Mouse (Mus musculus) urinary bladder, postnatal 4 days (tissue): Measurements from ENCODE around the gene Adamts18.

Experiments used
- DNase-seq, 2 experiments: peaks; one replicate each; pipeline ENCODE4 v3.0.0; 2021 to 2022; ENCODE audit warnings: low spot score in 2 of 2

Gene Adamts18

GRCm38 (mm10) chr8:113848653-113849135 lies at the start of gene Adamts18:
Gene Adamts18 (minus strand): TSS chr8:113848738.
- DNase-seq, result no peak

- no peak for DNase-seq
Observed at GRCm38 (mm10) chr8:113896446-113896845, 47.9 kb upstream of the Adamts18 start.

DNA sequence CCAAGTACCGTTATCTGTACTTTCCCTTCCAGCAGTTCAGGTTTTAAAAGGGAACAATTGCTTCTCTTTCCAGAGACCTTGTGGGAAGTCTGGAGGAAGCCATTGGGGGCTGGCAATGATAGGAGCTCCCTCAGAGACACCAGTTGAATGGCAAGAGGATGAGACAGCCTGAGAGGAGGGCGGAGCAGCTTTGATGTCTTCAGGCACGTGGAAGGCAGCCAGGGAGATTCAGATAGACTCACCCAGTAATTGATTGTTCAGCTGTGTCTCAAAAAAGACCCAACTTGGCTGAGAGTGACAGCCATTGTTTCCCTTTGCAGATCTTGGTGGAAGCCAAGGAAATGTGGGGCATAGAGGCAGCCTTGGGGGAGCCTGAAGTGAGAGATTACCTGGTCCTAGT lies 42.8 kb upstream of the Adamts18 start:
- DNase-seq, result no peak

DNA sequence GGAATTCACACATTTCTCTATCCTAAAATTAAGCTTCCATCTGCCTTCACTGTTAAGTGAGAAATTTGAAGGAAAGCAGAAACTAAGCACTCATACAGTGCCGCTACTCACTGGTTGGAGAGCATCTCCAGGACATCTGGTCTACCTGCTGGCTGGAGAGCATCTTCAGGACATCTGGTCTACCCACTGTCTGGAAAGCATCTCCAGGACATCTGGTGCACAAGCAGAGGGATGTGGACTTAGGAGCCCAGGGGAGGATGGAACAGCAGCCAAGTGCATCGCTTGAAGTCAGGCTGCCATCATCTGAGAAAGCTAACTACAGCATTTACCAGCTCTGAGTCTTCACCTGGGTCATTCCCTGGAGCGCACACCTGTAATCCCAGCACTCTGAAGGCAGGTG lies 38.0 kb upstream of the Adamts18 start:
- DNase-seq, result no peak

- no peak for DNase-seq
Observed at GRCm38 (mm10) chr8:113885101-113885500, 36.6 kb upstream of the Adamts18 start.

GRCm38 (mm10) chr8:113883994-113884393 lies 35.5 kb upstream of the Adamts18 start:
- DNase-seq, result no peak

DNA sequence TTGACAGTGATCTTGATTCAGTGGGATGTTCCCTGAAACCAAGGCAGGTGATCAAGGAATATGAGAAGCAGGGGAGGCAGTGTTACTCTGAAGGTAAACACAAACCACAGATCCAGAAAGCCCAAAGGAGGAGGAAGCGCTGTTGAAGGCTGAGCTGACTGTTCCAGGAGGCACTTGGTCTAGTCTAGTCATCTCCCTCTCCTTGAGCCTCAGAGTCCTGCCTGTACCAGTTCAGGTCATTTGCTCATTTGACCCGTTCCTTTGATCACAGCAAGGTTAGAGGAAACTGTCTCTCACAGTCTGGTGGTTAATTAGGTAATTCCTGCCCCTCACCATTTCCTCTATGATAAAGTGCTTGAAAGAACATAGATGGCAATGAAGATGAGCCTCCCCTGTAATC lies 34.0 kb upstream of the Adamts18 start:
- DNase-seq, result no peak

GRCm38 (mm10) chr8:113878411-113879006 lies 30.0 kb upstream of the Adamts18 start:
- no peak for DNase-seq

DNA sequence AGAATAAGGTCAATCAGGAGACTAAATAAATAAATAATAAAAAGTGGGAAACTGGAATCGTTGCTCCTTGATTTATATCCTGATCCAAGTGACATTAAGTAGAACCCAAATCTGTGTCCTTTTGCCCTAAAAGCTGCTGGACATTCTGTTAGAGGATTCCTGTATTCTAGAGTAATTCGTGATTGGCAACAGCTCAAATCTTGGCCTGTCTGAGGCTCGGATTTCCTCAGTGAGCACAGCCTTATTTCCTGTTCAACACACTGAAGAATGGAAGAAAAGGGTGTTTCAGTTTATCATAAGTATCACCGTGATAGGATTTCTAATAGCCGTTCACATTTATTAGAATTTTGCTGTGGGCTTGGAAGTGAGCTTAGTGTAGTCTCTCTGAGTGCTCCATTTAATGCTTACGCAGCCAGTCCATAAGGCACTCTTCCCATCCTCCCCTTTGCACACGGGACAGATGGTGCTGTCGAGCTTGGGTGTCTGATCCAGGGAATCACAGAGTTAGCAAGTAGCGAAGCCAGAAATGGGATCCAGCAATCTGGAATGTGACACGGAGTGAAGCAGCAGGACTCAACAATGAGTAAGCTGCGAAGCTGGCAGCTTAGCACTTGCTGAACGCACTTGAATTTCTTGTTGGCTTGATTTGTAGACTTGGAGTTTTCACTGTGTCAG lies 25.0 kb upstream of the Adamts18 start:
- DNase-seq, result no peak

- DNase-seq, result no peak
Observed at GRCm38 (mm10) chr8:113872436-113872835, 23.9 kb upstream of the Adamts18 start.

DNA sequence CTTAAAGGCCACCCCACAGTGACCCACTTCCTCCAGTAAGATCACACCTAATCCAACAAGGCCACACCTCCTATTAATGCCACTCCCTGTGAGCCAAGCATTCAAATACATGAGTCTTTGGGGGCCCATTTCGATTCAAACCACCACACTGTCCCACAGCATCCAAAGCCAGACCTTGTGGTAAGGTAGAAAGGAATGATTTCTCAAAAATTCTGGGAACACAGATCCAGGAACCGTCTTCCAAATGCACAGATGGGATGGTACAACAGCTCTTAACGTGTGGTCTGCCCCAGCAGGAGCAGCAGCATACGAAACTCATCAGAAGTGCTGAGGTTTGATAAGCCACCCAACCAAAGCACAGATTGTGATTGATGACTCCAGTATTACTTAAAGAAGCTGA lies 18.0 kb upstream of the Adamts18 start:
- no peak for DNase-seq

GRCm38 (mm10) chr8:113865326-113866093 lies 17.0 kb upstream of the Adamts18 start:
- DNase-seq, result peak in 1 of 2 experiments; percentile 65

GRCm38 (mm10) chr8:113859890-113860683 lies 11.5 kb upstream of the Adamts18 start:
- DNase-seq, result peak in 1 of 2 experiments; percentile 55

DNA sequence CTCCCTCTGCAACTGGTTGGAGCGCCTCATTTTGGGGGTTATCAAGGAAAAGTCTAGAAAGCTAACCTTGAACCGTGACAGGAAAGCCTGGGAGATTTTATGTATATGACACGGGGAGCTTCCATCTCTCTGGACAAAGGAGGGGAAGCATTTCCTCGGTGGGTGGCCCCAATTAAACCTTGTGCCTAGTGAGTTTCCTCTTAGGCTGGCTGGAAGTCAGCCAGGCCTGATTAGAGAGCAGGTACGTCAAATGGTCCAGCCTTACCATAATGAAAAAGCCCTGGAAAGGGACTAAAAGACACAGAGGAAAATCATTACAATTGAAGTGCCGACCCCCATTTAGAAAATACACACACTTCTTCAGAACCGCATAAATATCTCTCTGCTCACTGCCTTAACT lies 10.3 kb upstream of the Adamts18 start:
- DNase-seq, result no peak

GRCm38 (mm10) chr8:113854622-113855293 lies 6.2 kb upstream of the Adamts18 start:
- no peak for DNase-seq

DNA sequence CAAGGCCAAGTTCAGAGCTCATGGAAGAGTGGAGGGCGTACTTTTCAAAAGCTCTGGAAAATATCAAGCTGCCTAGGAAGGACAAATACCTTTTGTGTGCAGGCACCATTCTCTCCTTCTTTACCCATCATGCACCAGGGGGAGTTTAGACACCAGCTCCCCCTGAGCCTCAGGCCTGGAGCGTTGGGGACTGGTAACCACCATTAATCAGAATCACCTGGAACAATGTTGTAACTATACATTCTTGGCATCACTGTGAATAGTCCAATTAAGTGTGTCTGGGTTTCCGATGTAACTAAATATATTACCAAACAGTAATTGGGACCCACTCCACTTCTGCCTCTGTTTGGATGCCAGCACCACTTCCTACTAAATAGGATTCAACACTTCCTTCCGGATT lies 5.2 kb upstream of the Adamts18 start:
- no peak for DNase-seq

GRCm38 (mm10) chr8:113851655-113852054 lies 3.1 kb upstream of the Adamts18 start:
- DNase-seq, result no peak

DNA sequence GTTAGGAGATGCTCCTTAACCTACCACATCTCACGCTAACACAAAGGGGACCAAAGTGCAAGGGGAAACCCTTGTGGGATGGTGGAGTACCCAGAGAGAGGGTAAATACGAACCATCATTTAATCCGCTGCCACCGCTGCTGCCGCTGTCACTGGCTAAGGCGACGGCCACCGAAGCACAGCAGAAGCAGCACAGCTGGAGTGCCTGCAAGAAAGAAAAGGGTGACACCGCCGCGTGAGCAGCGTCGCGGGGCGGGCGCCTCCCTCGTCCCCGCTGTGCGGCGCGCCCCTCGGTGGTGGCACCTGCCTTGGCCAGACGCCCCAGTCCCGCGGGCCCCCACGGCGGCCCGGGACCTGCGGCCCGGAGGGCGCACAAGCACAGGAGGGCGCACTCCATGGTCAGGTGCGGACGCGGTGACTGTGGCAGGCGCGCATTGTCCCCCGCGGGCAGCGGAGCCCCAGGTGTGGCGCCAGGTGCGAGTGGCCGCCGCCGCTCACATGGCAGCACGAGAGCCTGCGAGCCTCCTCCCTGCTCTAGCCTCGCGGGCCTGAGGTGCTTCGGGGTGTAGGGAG lies 371 bp downstream of the Adamts18 start:
- no peak for DNase-seq

DNA sequence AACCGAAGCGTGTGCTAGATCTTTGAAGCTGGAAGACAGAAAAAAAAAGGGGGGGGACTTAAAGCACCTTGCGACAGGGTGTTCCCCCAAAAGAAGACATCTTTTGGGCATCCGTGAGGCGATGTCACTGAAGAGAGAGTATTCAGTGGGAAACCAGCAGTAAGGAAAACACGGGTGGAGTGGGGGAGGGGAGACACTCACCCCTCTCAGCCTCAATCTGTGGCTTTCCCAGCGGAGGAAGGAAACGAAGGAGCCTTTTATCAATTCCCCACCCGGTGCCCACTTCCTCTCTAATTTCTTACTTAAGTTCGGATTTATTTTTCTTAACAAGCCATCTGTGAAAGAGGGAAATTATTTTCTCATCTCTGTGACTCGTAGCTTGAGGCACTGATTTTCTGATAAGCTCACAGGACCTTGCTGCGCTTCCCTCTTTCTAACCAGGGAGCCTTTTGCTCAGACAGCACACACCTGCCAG lies 895 bp downstream of the Adamts18 start:
- no peak for DNase-seq

DNA sequence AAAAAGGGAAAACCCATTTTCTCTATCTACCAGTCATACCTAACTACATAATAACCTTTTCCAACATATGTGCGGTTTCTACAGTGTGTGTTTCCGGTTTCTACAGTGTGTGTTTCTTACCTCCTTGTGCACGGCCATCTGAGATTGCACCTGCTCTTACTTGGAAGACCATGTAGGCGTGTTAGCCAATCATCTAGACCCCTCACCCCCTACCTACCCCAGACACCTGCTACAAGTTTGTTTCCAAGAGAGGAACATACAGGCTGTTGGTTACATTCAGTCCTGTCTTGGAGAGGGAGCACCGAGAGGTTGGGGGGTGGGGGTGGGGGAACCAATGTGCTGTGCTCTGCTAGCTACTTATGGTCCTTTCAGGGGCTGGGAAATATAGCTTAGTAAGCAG lies 1.9 kb downstream of the Adamts18 start:
- DNase-seq, result no peak

DNA sequence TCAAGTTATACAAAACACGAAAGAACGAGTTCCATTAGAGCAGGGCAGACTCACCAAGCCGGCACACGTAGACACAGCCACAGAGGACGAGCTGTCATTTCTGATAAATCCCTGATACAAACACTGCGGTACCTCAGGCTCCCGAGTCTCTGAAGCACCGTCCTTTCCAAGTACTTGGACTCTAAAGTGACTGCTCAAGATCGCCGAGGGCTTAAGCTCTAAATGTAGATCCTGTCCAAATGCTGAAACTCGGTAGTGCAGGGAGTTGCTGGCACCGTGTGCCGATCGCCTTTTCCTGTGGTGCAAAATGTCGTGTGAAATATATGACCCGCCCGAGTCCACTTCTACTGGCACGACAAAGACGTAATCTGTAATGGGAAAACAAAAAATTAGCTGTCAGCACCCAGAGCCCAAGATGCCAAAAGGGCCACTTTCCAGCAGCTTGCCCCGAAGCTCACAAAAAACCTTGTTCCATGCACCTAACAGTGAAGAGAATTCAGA lies 3.7 kb downstream of the Adamts18 start:
- DNase-seq, result no peak
